Mouse (Mus musculus) bone marrow macrophage, adult 2 months (primary cell): ENCODE results near the gene Wdr81.

Experiments
- CTCF ChIP-seq: IDR thresholded peaks from 2 replicates; pipeline ENCODE4 v1.5.1; 2012; ENCODE audit warnings: low read depth, mild to moderate bottlenecking, low read length, moderate library complexity
- POLR2A ChIP-seq: IDR thresholded peaks from 2 replicates; pipeline ENCODE4 v1.6.1; 2012; ENCODE audit warnings: mild to moderate bottlenecking, low read depth, low read length, borderline replicate concordance

DNA sequence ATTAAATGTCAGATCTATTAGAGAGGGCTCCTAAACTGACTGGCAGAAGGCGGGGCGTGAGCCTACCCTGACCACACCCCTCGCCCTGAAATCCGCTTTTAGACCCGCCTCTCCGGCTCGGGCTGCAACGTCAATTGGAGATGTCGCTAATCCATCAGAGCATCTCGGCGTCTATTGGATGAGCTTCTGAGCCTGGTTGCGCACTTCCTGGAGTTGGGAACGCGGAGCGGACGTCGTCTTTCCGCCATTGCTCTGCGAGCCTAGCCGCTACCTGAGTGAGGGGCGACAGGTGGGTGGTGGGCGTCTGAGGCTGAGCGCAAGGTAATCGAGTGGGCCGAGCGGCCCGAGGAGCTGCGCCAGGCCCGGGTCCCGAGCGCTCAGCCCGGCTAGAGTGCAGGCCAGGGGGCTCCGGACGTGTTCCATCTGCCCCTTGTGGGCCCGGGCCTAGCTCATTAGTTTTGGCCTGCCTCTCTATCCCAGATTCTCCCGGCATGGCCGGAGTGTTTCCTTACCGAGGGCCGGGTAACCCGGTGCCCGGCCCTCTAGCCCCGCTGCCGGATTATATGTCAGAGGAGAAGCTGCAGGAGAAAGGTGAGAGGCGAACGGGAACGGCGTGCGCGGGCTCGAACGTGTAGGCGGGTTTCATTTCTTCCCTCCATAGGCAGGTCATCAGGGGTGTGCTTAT, 32.2 kb upstream of the Wdr81 start, which contains the start of gene Prpf8:
- 0 out of 2 replicates have a peak, but pooled peaks have one; percentile 9 for TF ChIP-seq CTCF
- TF ChIP-seq POLR2A = 0 out of 2 replicates have a peak, but pooled peaks have one; percentile 28
